Mouse (Mus musculus) brown adipose tissue, adult 24 weeks (tissue): ENCODE results near the gene Mpo. TPM values are rescaled to one million over a fixed set of nuclear protein-coding genes. Genes with fewer than 3 reads are reported as not detected.

Source experiments
- H3K27ac ChIP-seq: fragments of 200-500 bp; replicated peaks from 2 replicates; pipeline ENCODE4 v1.5.1; 2012; ENCODE audit warnings: low read depth, mild to moderate bottlenecking, low read length
- H3K4me1 ChIP-seq: fragments of 200-500 bp; 2 replicates; pipeline ENCODE4 v1.6.1; 2012; ENCODE audit warnings: low read length, mixed read lengths; ENCODE audit not compliant: control insufficient read depth, insufficient read depth, insufficient read length
- H3K4me3 ChIP-seq: fragments of 200-500 bp; 2 replicates; pipeline ENCODE4 v1.5.1; 2012; ENCODE audit warnings: low read depth, mild to moderate bottlenecking, low read length, moderate library complexity; ENCODE audit not compliant: insufficient read depth
- polyA plus RNA-seq: library from polyadenylated mRNA; stranded (reverse); fragments of >200 nt; gene quantifications from 2 replicates; pipeline ENCODE4 v1.2.4, GENCODE M21; 2012; ENCODE audit not compliant: missing spikeins, insufficient read depth, insufficient read length

The Mpo gene
- polyA plus RNA-seq, 1 experiment = not detected

DNA sequence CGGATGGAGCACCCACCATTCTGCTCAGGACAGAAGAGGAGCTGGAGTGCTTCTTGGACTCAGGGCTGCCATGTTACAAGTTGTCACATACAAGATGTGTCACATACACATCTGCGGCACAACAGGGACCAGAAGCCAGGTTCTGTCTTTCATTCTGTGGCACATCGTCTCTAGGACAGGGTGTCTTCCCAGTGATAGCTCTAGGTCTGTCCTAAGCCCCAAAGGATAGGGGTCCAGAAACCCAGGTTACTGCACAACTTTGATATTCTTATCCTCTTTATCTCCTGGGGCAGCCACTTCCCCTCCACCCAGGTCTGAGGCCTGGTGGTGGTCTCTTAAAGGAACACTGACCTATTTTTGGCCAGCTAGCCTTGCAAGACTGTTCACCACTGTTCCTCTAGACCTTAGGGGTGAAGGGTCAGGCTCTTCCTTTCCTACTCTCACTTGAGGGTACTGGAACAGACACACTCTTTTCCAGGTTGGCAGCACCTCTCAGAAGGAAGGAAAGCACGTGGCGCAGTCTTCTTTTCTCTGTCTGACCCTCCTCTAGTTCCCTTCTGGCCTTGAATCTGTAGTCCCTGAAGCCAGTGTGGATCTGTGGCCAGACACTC, 39.4 kb upstream of the Mpo start:
- Histone ChIP-seq H3K4me1 (no peaks in the 10 kb centered on the region), H3K27ac (peak overlapping the region; percentile 32; the same call in 1 of the 2 replicates), H3K4me3 (no peak overlapping the region)

DNA sequence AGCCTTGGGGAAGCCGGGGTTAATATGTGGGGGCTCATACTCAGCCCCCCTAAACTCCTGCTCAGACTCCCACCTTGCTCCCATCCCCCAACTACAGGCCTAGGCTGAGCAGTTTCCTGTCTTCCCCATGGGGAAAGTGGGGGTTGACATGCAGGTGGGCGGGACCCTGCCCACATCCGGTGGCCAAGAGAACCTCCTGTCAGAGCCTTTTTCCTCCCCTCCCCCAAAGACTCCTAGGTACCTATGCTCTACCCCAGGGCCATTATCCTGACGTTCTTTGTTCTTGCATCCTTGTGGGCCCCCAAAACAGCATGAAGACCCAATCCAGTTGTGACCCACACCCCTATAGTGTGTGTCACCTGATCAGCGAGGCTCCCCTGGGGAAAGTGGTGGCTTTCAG, 38.8 kb upstream of the Mpo start:
- peak overlapping the region; percentile 33 for H3K4me3 ChIP-seq
- no peaks in the 10 kb centered on the region for H3K4me1 ChIP-seq
- H3K27ac ChIP-seq = peak overlapping the region; percentile 46; the same call in 1 of the 2 replicates

DNA sequence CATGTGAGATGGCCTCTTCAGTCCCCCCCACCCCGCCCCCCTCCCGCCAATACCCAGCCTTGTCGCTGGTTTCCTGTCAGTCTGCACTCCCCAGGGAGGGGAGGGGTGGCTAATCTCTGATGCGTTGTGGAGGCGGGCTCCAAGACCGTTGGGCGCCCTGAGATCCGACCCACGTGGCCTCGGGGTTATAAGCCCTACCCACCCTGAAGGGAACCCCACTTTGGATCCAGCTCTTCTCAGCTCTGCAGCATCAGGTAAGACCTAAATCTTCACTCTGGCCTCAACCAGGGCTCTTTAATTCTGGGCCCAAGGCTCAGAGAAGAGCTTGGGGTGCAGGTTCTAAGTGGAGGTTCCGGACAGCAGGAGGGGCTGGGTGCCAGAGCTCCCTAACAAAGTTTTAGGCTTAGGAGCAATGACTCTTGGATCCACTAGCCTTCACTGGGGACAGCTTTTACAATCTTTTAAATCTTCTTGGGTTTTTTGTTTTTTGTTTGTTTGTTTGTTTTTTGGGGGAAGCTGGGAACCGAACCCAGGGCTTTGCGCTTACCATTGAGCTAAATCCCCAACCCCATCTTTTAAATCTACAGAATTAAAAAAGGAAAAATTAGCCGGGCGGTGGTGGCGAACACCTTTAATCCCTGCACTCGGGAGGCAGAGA, 37.9 kb upstream of the Mpo start:
- H3K27ac ChIP-seq = 0 out of 2 replicates have a peak overlapping the region, but pooled peaks have one; percentile 39
- no peaks in the 10 kb centered on the region for H3K4me1 ChIP-seq
- peak overlapping the region; percentile 41 for H3K4me3 ChIP-seq

DNA sequence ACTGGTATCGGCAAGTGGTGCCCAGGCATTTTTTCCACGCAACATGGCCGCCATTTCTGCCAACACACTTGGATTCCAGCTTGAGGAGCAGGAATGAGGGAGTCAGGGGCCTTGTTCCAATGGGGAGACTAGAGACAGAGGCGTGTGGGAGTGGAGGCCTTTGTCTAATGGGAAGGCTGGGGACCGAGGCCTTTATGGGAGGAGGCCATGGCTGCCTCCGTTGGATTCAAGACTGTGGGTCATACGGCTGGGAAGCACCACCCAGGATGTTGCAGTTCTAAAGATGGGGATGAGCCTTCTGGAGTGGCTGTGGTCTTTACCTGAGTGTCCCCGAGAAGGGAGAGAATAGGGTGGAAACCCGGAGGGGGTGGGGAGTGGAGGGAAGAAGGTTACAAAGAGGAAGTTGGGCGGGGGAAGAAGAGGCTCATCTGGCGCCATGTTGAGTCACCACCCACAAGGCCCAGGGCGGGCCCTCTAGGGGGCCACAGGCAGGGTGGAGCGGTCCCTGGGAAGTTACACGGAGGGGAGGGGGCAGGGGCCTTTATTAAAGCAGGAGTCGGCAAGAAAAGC, 37.0 kb upstream of the Mpo start:
- Histone ChIP-seq H3K27ac (peak overlapping the region; percentile 84), H3K4me3 (peak overlapping the region; percentile 55), H3K4me1 (no peaks in the 10 kb centered on the region)

GRCm38 (mm10) chr11:87757001-87757954, 36.1 kb upstream of the Mpo start:
- peak overlapping the region; percentile 55 for H3K4me3 ChIP-seq
- no peaks in the 10 kb centered on the region for H3K4me1 ChIP-seq
- H3K27ac ChIP-seq = peak overlapping the region; percentile 63

DNA sequence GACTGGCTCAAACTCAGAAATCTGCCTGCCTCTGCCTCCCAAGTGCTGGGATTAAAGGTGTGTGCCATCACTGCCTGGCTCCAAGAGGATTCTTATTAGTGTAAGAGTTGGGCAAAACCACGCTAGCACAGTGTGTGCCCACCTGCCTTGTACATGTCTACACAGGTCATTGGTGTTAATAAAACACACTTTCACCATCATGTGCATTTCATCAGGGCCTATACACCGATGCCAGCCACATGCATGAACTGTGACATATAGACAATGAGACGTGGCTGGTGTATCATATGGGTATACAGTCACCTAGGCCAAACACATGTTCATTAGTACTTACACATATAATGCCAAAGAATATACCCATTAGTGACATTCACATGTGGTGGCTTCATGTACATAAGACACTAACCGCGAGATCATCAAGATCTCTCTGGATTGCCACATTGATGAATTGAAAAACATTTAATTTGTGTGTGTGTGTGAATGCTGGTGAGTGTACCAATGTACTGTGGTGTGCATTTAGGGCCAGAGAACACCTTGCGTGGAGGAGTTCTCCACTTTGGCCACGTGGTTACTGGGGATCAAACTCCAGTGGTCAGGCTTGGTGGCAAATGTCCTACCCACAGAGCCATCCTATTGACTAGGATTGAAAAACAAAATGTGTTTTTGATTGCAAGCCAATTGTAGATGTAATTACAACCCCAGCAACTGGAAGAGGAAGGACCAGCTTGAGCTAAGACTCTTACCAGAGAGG, 35.0 kb upstream of the Mpo start:
- no peak overlapping the region for H3K27ac ChIP-seq
- H3K4me1 ChIP-seq = no peaks in the 10 kb centered on the region
- no peak overlapping the region for H3K4me3 ChIP-seq

- H3K4me1 ChIP-seq = no peaks in the 10 kb centered on the region
- H3K27ac ChIP-seq = no peak overlapping the region
- H3K4me3 ChIP-seq = no peak overlapping the region
These were observed 34.3 kb upstream of the Mpo start for GRCm38 (mm10) chr11:87758957-87759608.

DNA sequence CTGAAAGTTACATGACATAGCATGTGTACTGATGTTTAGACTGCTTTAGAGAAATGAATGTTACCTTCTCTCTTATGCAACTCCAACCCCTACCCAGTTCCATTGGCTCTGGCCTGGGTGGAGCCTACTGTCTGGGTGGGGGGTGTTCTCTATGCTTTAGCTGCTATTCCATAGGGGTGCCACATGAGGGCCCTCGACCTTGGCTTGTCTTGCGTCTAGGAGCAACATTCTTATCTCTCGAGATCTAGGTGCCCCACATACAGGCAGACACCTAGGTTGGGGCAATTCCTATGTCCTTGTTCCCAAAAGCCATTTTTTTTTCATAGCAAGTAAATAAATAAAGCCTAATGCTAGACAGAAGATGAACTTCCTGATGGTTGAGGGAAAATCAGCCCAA, 33.8 kb upstream of the Mpo start:
- no peaks in the 10 kb centered on the region for H3K4me1 ChIP-seq
- H3K27ac ChIP-seq = no peak overlapping the region
- H3K4me3 ChIP-seq = no peak overlapping the region

- Histone ChIP-seq H3K4me1 (no peaks in the 10 kb centered on the region), H3K4me3 (no peak within 1 kb of the TSS), H3K27ac (no peak within 1 kb of the TSS)
These were observed 32.9 kb upstream of the Mpo start, which contains the start of gene Tspoap1 for GRCm38 (mm10) chr11:87760301-87761081. Tspoap1 (plus strand) TSS chr11:87760541.

DNA sequence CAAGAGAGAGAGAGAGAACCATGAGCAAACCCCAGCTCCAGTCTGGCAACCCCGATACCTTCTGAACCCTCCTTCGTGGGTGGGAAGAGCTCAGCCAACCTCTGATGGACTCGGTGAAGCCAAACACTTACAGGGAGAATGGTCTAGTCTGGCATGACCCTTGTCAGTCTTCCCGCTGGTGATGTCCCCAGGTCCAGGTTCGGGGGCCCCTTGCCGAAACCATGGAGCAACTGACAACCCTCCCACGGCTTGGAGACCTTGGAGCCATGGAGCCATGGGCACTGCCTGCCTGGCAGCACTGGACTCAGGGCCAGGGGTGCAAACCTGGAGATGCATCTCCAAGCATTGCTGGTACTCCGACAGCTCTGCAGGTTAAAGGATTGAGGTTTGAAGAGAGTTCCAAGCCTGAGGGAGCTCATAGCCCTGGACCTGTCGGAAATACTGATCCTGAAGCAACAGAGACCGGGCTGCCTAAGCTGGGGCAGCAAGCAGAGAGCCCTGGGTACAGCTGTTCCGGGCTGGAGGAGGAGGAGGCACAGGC, 32.1 kb upstream of the Mpo start:
- no peak overlapping the region for H3K27ac ChIP-seq
- H3K4me3 ChIP-seq = no peak overlapping the region
- H3K4me1 ChIP-seq = no peaks in the 10 kb centered on the region

- Histone ChIP-seq H3K4me3 (no peak overlapping the region), H3K27ac (no peak overlapping the region), H3K4me1 (no peaks in the 10 kb centered on the region)
These were observed 31.3 kb upstream of the Mpo start for GRCm38 (mm10) chr11:87761806-87762701.

- Histone ChIP-seq H3K4me1 (no peaks in the 10 kb centered on the region), H3K27ac (no peak overlapping the region), H3K4me3 (no peak overlapping the region)
These were observed 30.5 kb upstream of the Mpo start for GRCm38 (mm10) chr11:87762702-87763385.
